Mouse (Mus musculus): ENCODE data around the gene Mlkl. TPM values are rescaled to one million over a fixed set of nuclear protein-coding genes. Genes with fewer than 3 reads are reported as not detected.
"Not testable (repeated sequence)": the region's sequence is repeated elsewhere in the genome, so short reads cannot be mapped to it uniquely, and the experiment has no call there.

The Mlkl gene
- total and polyA plus RNA-seq, 2 experiments from 2014 or later = 0.56 TPM; not detected in 1

- no peaks in the 10 kb centered on the region for H3K4me1 ChIP-seq (ENCODE audit: insufficient read depth, low read length)
- no peaks in the 10 kb centered on the region for H3K36me3 ChIP-seq (ENCODE audit: insufficient read depth, low read length)
- H3K9ac ChIP-seq (replicated peaks; ENCODE audit: low read length, poor library complexity, severe bottlenecking) = no peak overlapping the region
- H3K4me3 ChIP-seq (ENCODE audit: low read depth, low read length) = no peak overlapping the region
- 27% methylated on average over 5 of the region's 5 CpGs for WGBS
- H3K9me3 ChIP-seq (ENCODE audit: low read length) = no peaks in the 10 kb centered on the region
- TF ChIP-seq CTCF (IDR thresholded peaks at IDR 0.05) = no peak
- ATAC-seq (ENCODE audit: low FRiP score) = no peak
- H3K4me2 ChIP-seq (ENCODE audit: low read depth, low read length, poor library complexity, severe bottlenecking) = no peak overlapping the region
- DNase-seq (ENCODE audit: low spot score) = no peak
- H3K27ac ChIP-seq (ENCODE audit: low read depth, low read length) = no peak overlapping the region
- H3K27me3 ChIP-seq (ENCODE audit: insufficient read depth, low read length) = no peaks in the 10 kb centered on the region
Observed at GRCm38 (mm10) chr8:111305031-111305730, 32.8 kb downstream of the Mlkl start.

- Histone ChIP-seq H3K4me2 (ENCODE audit: low read depth, low read length, poor library complexity, severe bottlenecking) (no peak overlapping the region), H3K4me1 (ENCODE audit: insufficient read depth, low read length) (no peaks in the 10 kb centered on the region), H3K9ac (replicated peaks; ENCODE audit: low read length, poor library complexity, severe bottlenecking) (no peak overlapping the region), H3K9me3 (ENCODE audit: low read length) (no peaks in the 10 kb centered on the region), H3K27ac (ENCODE audit: low read depth, low read length) (no peak overlapping the region), H3K27me3 (ENCODE audit: insufficient read depth, low read length) (no peaks in the 10 kb centered on the region), H3K36me3 (ENCODE audit: insufficient read depth, low read length) (no peaks in the 10 kb centered on the region), H3K4me3 (ENCODE audit: low read depth, low read length) (no peak overlapping the region)
- WGBS = 93% methylated on average over 3 of the region's 3 CpGs
- ATAC-seq (ENCODE audit: low FRiP score) (no peak), DNase-seq (ENCODE audit: low spot score) (no peak)
- TF ChIP-seq CTCF (IDR thresholded peaks at IDR 0.05) = no peak
Observed at GRCm38 (mm10) chr8:111304359-111304758, 33.6 kb downstream of the Mlkl start.

- not testable (repeated sequence) for ATAC-seq (ENCODE audit: low FRiP score); H3K36me3 ChIP-seq (ENCODE audit: insufficient read depth, low read length); H3K9ac ChIP-seq (replicated peaks; ENCODE audit: low read length, poor library complexity, severe bottlenecking); H3K27ac ChIP-seq (ENCODE audit: low read depth, low read length); H3K4me2 ChIP-seq (ENCODE audit: low read depth, low read length, poor library complexity, severe bottlenecking); H3K4me1 ChIP-seq (ENCODE audit: insufficient read depth, low read length); H3K4me3 ChIP-seq (ENCODE audit: low read depth, low read length); H3K27me3 ChIP-seq (ENCODE audit: insufficient read depth, low read length); DNase-seq (ENCODE audit: low spot score); H3K9me3 ChIP-seq (ENCODE audit: low read length)
- WGBS = 79% methylated on average over 5 of the region's 5 CpGs
Observed at GRCm38 (mm10) chr8:111303076-111303803, 34.7 kb downstream of the Mlkl start.

- no peak overlapping the region for H3K27ac ChIP-seq (ENCODE audit: low read depth, low read length)
- H3K27me3 ChIP-seq (ENCODE audit: insufficient read depth, low read length) = no peaks in the 10 kb centered on the region
- no peaks in the 10 kb centered on the region for H3K36me3 ChIP-seq (ENCODE audit: insufficient read depth, low read length)
- 64% methylated on average over 11 of the region's 11 CpGs for WGBS
- H3K4me3 ChIP-seq (ENCODE audit: low read depth, low read length) = peak overlapping the region; percentile 92; the same call in 1 of the 2 replicates
- DNase-seq (ENCODE audit: low spot score) (no peak), ATAC-seq (ENCODE audit: low FRiP score) (no peak)
- H3K9me3 ChIP-seq (ENCODE audit: low read length) = no peaks in the 10 kb centered on the region
- peak overlapping the region; percentile 33; the same call in 1 of the 2 replicates for H3K4me2 ChIP-seq (ENCODE audit: low read depth, low read length, poor library complexity, severe bottlenecking)
- H3K9ac ChIP-seq (replicated peaks; ENCODE audit: low read length, poor library complexity, severe bottlenecking) = no peak overlapping the region
- H3K4me1 ChIP-seq (ENCODE audit: insufficient read depth, low read length) = no peaks in the 10 kb centered on the region
- peak; percentile 50 for TF ChIP-seq CTCF (IDR thresholded peaks at IDR 0.05)
Observed at GRCm38 (mm10) chr8:111300597-111301546, 37.1 kb downstream of the Mlkl start.

GRCm38 (mm10) chr8:111299821-111300568 lies 38.0 kb downstream of the Mlkl start, which contains the start of gene Rfwd3:
Rfwd3 (minus strand) TSS chr8:111300222.
- peak within 1 kb of the TSS; percentile 55; the same call in 1 of the 2 replicates for H3K27ac ChIP-seq (ENCODE audit: low read depth, low read length)
- H3K4me3 ChIP-seq (ENCODE audit: low read depth, low read length) = peak within 1 kb of the TSS; percentile 92
- TF ChIP-seq CTCF (IDR thresholded peaks at IDR 0.05) = peak; percentile 49
- no peaks in the 10 kb centered on the region for H3K4me1 ChIP-seq (ENCODE audit: insufficient read depth, low read length)
- H3K27me3 ChIP-seq (ENCODE audit: insufficient read depth, low read length) = no peaks in the 10 kb centered on the region
- peak; percentile 99 for ATAC-seq (ENCODE audit: low FRiP score)
- WGBS = under 1% methylated on average over 64 of the region's 67 CpGs
- H3K9me3 ChIP-seq (ENCODE audit: low read length) = no peaks in the 10 kb centered on the region
- peak; percentile 98 for DNase-seq (ENCODE audit: low spot score)
- no peaks in the 10 kb centered on the region for H3K36me3 ChIP-seq (ENCODE audit: insufficient read depth, low read length)
- H3K4me2 ChIP-seq (ENCODE audit: low read depth, low read length, poor library complexity, severe bottlenecking) = peak within 1 kb of the TSS; percentile 62
- peak within 1 kb of the TSS; percentile 73 for H3K9ac ChIP-seq (replicated peaks; ENCODE audit: low read length, poor library complexity, severe bottlenecking)
